21 mouse cellular contexts compared by ENCODE assay signal in genomic region chr2:10791233-10791632, GRCm38 (mm10).
"Had no signal": no experiment of that assay in that cellular context is flagged by ENCODE, and none has a peak within 500 bp of the region (broad histone marks: within the 10 kb centered on the region; RNA-seq: fewer than 3 reads in every experiment).

No protein-coding gene starts in this region.

- DNase-seq: cerebellum, adult 8-10 months; cerebellum, adult 9-10 months; cerebellum, adult 9-11 months; cerebellum, postnatal 10 days; cerebellum, postnatal 14 days; cerebellum, postnatal 25 days; cerebellum, postnatal 36 days; embryo, embryonic 11 days; forebrain, postnatal 0 days; gastrocnemius, adult 2 months; gastrocnemius, postnatal 10 days; gastrocnemius, postnatal 14 days; gastrocnemius, postnatal 25 days; gastrocnemius, postnatal 36 days; heart, adult 11 months; heart, adult 18-20 months; heart, adult 2 months had no signal

- ATAC-seq: forebrain, embryonic 13.5 days; forebrain, embryonic 14.5 days; forebrain, embryonic 15.5 days; forebrain, embryonic 16.5 days; forebrain, postnatal 0 days had no signal
